Mouse (Mus musculus) CH12.LX (cell line): ENCODE measurements around the gene Pfkfb2. TPM values are rescaled to one million over a fixed set of nuclear protein-coding genes. Genes with fewer than 3 reads are reported as not detected.

ENCODE experiments used
- DNase-seq: peaks from one replicate; pipeline ENCODE4 v3.0.0-alpha.2; 2013; ENCODE audit errors: extremely low read depth
- H3K27ac ChIP-seq: 2 replicates; pipeline ENCODE4 v1.5.1; 2012; ENCODE audit warnings: low read depth, mild to moderate bottlenecking, control low read depth, moderate library complexity; ENCODE audit not compliant: insufficient read depth
- H3K27me3 ChIP-seq: replicated peaks from 2 replicates; pipeline ENCODE3; 2012; ENCODE audit warnings: inconsistent platforms
- H3K36me3 ChIP-seq, 2 experiments: replicated peaks in 1 of 2; 2 replicates each; pipeline versions ENCODE3 to v1.6.1; 2012; ENCODE audit warnings: inconsistent platforms in 1 of 2, low read length in 1 of 2, mild to moderate bottlenecking in 1 of 2, mixed read lengths in 1 of 2, moderate library complexity in 1 of 2; ENCODE audit not compliant: control insufficient read depth in 1 of 2, insufficient read depth in 1 of 2
- H3K4me1 ChIP-seq, 2 experiments: 2 replicates each; pipeline ENCODE4 v1.6.1; 2012; ENCODE audit warnings: inconsistent platforms in 1 of 2, moderate library complexity in 1 of 2; ENCODE audit not compliant: insufficient read depth in 2 of 2, control insufficient read depth in 1 of 2
- H3K4me2 ChIP-seq: 2 replicates; pipeline ENCODE4 v1.6.1; 2012; ENCODE audit warnings: low read depth, mild to moderate bottlenecking, control low read depth; ENCODE audit not compliant: poor library complexity, insufficient read depth, severe bottlenecking
- H3K4me3 ChIP-seq, 3 experiments: fragments of 150-350 bp in 1 of 3; sonication (generic) in 1 of 3; replicated peaks in 1 of 3; 2 replicates each; pipeline versions ENCODE3 to v1.5.1; 2011 to 2012; ENCODE audit warnings: low read depth in 2 of 3, low read length in 2 of 3, mild to moderate bottlenecking in 2 of 3, moderate library complexity in 2 of 3, control low read depth in 1 of 3, improper control_type of control experiment in 1 of 3, inconsistent platforms in 1 of 3, mixed read lengths in 1 of 3; ENCODE audit not compliant: poor library complexity in 1 of 3
- H3K79me2 ChIP-seq: replicated peaks from 2 replicates; pipeline ENCODE4 v1.6.1; 2012; ENCODE audit warnings: mild to moderate bottlenecking, moderate library complexity; ENCODE audit not compliant: control insufficient read depth, poor library complexity, insufficient read depth, severe bottlenecking; ENCODE audit errors: extremely low read depth
- H3K9ac ChIP-seq: 2 replicates; pipeline ENCODE4 v1.6.1; 2012; ENCODE audit warnings: low read depth, mild to moderate bottlenecking, control low read depth, moderate library complexity; ENCODE audit not compliant: insufficient read depth
- H3K9me3 ChIP-seq: replicated peaks from 2 replicates; pipeline ENCODE3; 2012; ENCODE audit warnings: low read length, inconsistent platforms, mixed read lengths
- CHD1 ChIP-seq: IDR thresholded peaks from 2 replicates; pipeline ENCODE4 v1.6.1; 2012; ENCODE audit warnings: low read depth, low read length, improper control_type of control experiment, inconsistent platforms
- CTCF ChIP-seq, 2 experiments: IDR thresholded peaks in 1 of 2; conservative IDR thresholded peaks in 1 of 2; 2 replicates each; pipeline ENCODE4 v1.5.1; 2011 to 2012; ENCODE audit warnings: low read depth in 2 of 2, low read length in 2 of 2, improper control_type of control experiment in 1 of 2, inconsistent platforms in 1 of 2, mild to moderate bottlenecking in 1 of 2, moderate library complexity in 1 of 2
- ETS1 ChIP-seq: conservative IDR thresholded peaks from 2 replicates; pipeline ENCODE4 v1.6.1; 2012; ENCODE audit warnings: low read depth, mild to moderate bottlenecking, inconsistent platforms, low read length, improper control_type of control experiment, moderate library complexity
- GABPA ChIP-seq: IDR thresholded peaks from 2 replicates; pipeline ENCODE4 v1.6.1; 2012; ENCODE audit warnings: low read depth, low read length, improper control_type of control experiment, inconsistent platforms; ENCODE audit not compliant: insufficient replicate concordance
- HCFC1 ChIP-seq: IDR thresholded peaks from 2 replicates; pipeline ENCODE4 v1.6.1; 2012; ENCODE audit warnings: low read depth, mild to moderate bottlenecking, inconsistent platforms, low read length, improper control_type of control experiment
- JUND ChIP-seq: conservative IDR thresholded peaks from 2 replicates; pipeline ENCODE4 v1.6.1; 2011; ENCODE audit warnings: low read depth, low read length, improper control_type of control experiment
- MAZ ChIP-seq: IDR thresholded peaks from 2 replicates; pipeline ENCODE4 v1.6.1; 2012; ENCODE audit warnings: low read depth, mild to moderate bottlenecking, inconsistent platforms, low read length, improper control_type of control experiment, moderate library complexity
- MYC ChIP-seq: IDR thresholded peaks from 2 replicates; pipeline ENCODE4 v1.6.1; 2011; ENCODE audit warnings: low read depth, mild to moderate bottlenecking, improper control_type of control experiment, low read length
- NRF1 ChIP-seq: IDR thresholded peaks from 2 replicates; pipeline ENCODE4 v1.6.1; 2014; ENCODE audit warnings: low read depth, mild to moderate bottlenecking, inconsistent platforms, low read length, improper control_type of control experiment, moderate library complexity
- POLR2AphosphoS2 ChIP-seq: IDR thresholded peaks from 2 replicates; pipeline ENCODE4 v1.6.1; 2011; ENCODE audit warnings: low read depth, low read length, improper control_type of control experiment
- RAD21 ChIP-seq: IDR thresholded peaks from 2 replicates; pipeline ENCODE4 v1.6.1; 2011; ENCODE audit warnings: low read depth, mild to moderate bottlenecking, low read length, improper control_type of control experiment, moderate library complexity
- RCOR1 ChIP-seq: conservative IDR thresholded peaks from 2 replicates; pipeline ENCODE4 v1.6.1; 2012; ENCODE audit warnings: low read depth, mild to moderate bottlenecking, inconsistent platforms, low read length, improper control_type of control experiment
- TBP ChIP-seq: conservative IDR thresholded peaks from 2 replicates; pipeline ENCODE4 v1.6.1; 2011; ENCODE audit warnings: low read depth, low read length, improper control_type of control experiment
- TCF12 ChIP-seq: IDR thresholded peaks from 2 replicates; pipeline ENCODE4 v1.6.1; 2014; ENCODE audit warnings: low read depth, mild to moderate bottlenecking, inconsistent platforms, low read length, improper control_type of control experiment
- USF2 ChIP-seq: conservative IDR thresholded peaks from 2 replicates; pipeline ENCODE4 v1.6.1; 2011; ENCODE audit warnings: low read depth, low read length, improper control_type of control experiment
- ZMIZ1 ChIP-seq: IDR thresholded peaks from 2 replicates; pipeline ENCODE4 v1.6.1; 2012; ENCODE audit warnings: low read depth, mild to moderate bottlenecking, inconsistent platforms, low read length, improper control_type of control experiment
- ZNF384 ChIP-seq: IDR thresholded peaks from 2 replicates; pipeline ENCODE4 v1.6.1; 2012; ENCODE audit warnings: low read depth, low read length, improper control_type of control experiment, inconsistent platforms
- dilution Hi-C: fragments of 300-500 bp; cut with MboI; formaldehyde crosslinking; loops from 2 replicates; pipeline ENCODE4 v1.14.3; 2020; ENCODE audit warnings: low sequenced_read_pairs; ENCODE audit not compliant: extremely low pct_unique_long_range_greater_than_20kb, extremely low pct_ligation_motif_present
- in situ Hi-C: fragments of 300-500 bp; cut with MboI; formaldehyde crosslinking; loops from 3 replicates; pipeline ENCODE4 v1.14.3; 2019; ENCODE audit warnings: low sequenced_read_pairs, low pct_ligation_motif_present, low pct_unique_long_range_greater_than_20kb, mixed read lengths
- polyA plus RNA-seq: library from polyadenylated mRNA; unstranded; fragments of >175 nt; gene quantifications from 2 replicates; pipeline ENCODE4 v1.2.1, GENCODE M21; 2012; ENCODE audit warnings: low read depth; ENCODE audit not compliant: insufficient read length
- total RNA-seq, 2 experiments: library from RNA; depleted of rRNA; stranded (reverse); fragments of 300-350 nt in 1 of 2; fragments of >200 nt in 1 of 2; gene quantifications; 2 replicates each; pipeline ENCODE4 v1.2.3; 2012 to 2014

The Pfkfb2 gene
- total and polyA plus RNA-seq, 3 experiments = 3.7 to 7.1 (median 4.3) TPM

DNA sequence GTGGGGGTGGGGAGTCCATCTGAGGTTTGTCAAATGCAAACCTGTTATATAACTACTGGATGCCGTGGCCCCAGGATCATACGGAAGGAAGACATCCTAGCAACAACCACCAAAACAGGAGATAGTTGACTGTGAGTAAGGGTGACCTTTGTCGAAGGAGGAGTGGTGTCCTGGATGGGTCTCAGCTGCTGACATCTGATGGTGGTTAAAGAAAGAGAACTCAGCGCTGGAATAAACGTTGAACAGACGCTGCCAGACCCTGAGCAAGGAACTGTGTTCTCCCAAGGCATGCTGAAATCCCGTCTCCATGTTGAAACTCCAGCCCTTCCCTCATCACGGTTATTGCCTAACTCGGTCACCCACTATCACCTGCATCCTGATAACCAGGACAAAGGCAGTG, 30.6 kb upstream of the Pfkfb2 start:
- dilution Hi-C loops = no loop called here
- no peak overlapping the region for H3K4me3 ChIP-seq
- no peaks in the 10 kb centered on the region for H3K9me3 ChIP-seq
- H3K27me3 ChIP-seq = no peaks in the 10 kb centered on the region
- H3K79me2 ChIP-seq = no peaks in the 10 kb centered on the region
- no peaks in the 10 kb centered on the region for H3K36me3 ChIP-seq
- TF ChIP-seq ZMIZ1 = no peak
- TF ChIP-seq POLR2AphosphoS2 = no peak
- TF ChIP-seq NRF1 = no peak
- no peak for TF ChIP-seq ZNF384
- TF ChIP-seq TBP = no peak
- TF ChIP-seq RAD21 = no peak
- TF ChIP-seq MYC = no peak
- TF ChIP-seq ETS1 = no peak
- no peak for TF ChIP-seq CTCF (conservative IDR thresholded peaks at IDR 0.05 in 1 of 2, IDR thresholded peaks at IDR 0.05 in 1 of 2; ENCODE audit: low read depth in 2 of 2, low read length in 2 of 2)
- TF ChIP-seq USF2 = no peak
- no peak for TF ChIP-seq JUND
- no peak for TF ChIP-seq CHD1
- TF ChIP-seq, all 38 proteins: peak for 0
- in situ Hi-C loops = no loop called here
- peaks cover 0 to 4% of the 10 kb centered on the region in 2 experiments; a peak in 1 of 4 replicates for H3K4me1 ChIP-seq
- no peak overlapping the region for H3K27ac ChIP-seq
- H3K9ac ChIP-seq = no peak overlapping the region
- no peak for DNase-seq
- no peak overlapping the region for H3K4me2 ChIP-seq

DNA sequence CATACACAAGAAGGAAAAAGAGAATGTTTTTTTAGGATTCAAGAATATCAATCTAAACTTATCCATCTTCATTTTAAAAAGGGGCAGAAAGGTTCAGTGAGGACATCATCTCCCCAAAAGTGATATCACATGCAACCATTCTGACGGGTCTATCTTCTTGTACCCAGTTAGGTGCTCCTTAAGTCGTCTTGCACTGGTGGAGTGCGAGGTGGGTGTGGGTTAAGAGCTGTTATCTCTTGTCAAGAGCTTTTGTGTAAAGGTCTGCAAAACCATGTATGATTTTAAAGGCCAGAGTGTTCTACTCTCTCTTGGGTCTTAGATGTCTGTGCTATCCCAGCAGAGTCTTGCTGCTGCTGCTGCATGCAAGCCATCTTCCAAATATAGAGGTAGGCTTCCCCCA, 17.8 kb upstream of the Pfkfb2 start:
- Histone ChIP-seq H3K36me3 (no peaks in the 10 kb centered on the region), H3K27me3 (no peaks in the 10 kb centered on the region), H3K4me1 (peaks cover 0 to under 1% of the 10 kb centered on the region in 2 experiments; a peak in 2 of 4 replicates), H3K9ac (no peak overlapping the region), H3K79me2 (no peaks in the 10 kb centered on the region), H3K27ac (no peak overlapping the region), H3K4me3 (no peak overlapping the region), H3K9me3 (no peaks in the 10 kb centered on the region), H3K4me2 (no peak overlapping the region)
- in situ Hi-C loops = no loop called here
- no peak for DNase-seq
- dilution Hi-C loops = no loop called here
- TF ChIP-seq MAZ = no peak
- no peak for TF ChIP-seq TCF12
- no peak for TF ChIP-seq HCFC1
- no peak for TF ChIP-seq RCOR1
- TF ChIP-seq GABPA = no peak
